Mouse (Mus musculus) brain, embryonic 14.5 days (tissue): ENCODE measurements at regions not wholly inside any gene's neighbourhood (a gene's known extent, or its start where the extent isn't known, plus 50 kb on each side); places are given as distances from the start of the nearest gene placed in this dataset.

Experiments used
- CTCF ChIP-seq: fragments of 200-500 bp; IDR thresholded peaks from 2 replicates; pipeline ENCODE4 v1.5.1; 2012; ENCODE audit warnings: inconsistent platforms, mild to moderate bottlenecking, moderate library complexity, borderline replicate concordance; ENCODE audit not compliant: insufficient read depth, insufficient read length; ENCODE audit errors: extremely low read depth
- POLR2A ChIP-seq: fragments of 200-500 bp; IDR thresholded peaks from 2 replicates; pipeline ENCODE4 v1.6.1; 2012; ENCODE audit warnings: mild to moderate bottlenecking, inconsistent platforms, borderline replicate concordance; ENCODE audit not compliant: poor library complexity, insufficient read depth, insufficient read length, severe bottlenecking; ENCODE audit errors: extremely low read depth

GRCm38 (mm10) chr9:30618181-30618580 is 191.3 kb downstream of the Snx19 start:
- no peak for TF ChIP-seq CTCF
- no peak for TF ChIP-seq POLR2A
